Mouse (Mus musculus) lung, adult 2 months (tissue): Measurements from ENCODE around the gene Soat2. TPM values are rescaled to one million over a fixed set of nuclear protein-coding genes. Genes with fewer than 3 reads are reported as not detected.

ENCODE experiments used
- DNase-seq: peaks from one replicate; pipeline ENCODE4 v3.0.0; 2022
- H3K4me1 ChIP-seq: fragments of 200-500 bp; 2 replicates; pipeline ENCODE4 v1.6.1; 2011; ENCODE audit warnings: low read length; ENCODE audit not compliant: control insufficient read depth, insufficient read depth
- H3K4me3 ChIP-seq: fragments of 200-500 bp; replicated peaks from 2 replicates; pipeline ENCODE3; 2011; ENCODE audit warnings: low read depth, mild to moderate bottlenecking, control low read depth, low read length; ENCODE audit errors: extremely low read depth
- CTCF ChIP-seq: fragments of 200-500 bp; IDR thresholded peaks from 2 replicates; pipeline ENCODE4 v1.5.1; 2011; ENCODE audit warnings: mild to moderate bottlenecking, low read length, control low read depth; ENCODE audit not compliant: insufficient read depth
- POLR2A ChIP-seq: fragments of 200-500 bp; IDR thresholded peaks from 2 replicates; pipeline ENCODE4 v1.6.1; 2011; ENCODE audit warnings: low read depth, mild to moderate bottlenecking, control low read depth, low read length, borderline replicate concordance; ENCODE audit errors: extremely low read depth
- WGBS: fragments of 180-500 bp; shearing (Covaris S2); methylation state at CpG from one replicate; pipeline ENCODE4 v1.1.7; 2018; 5-methylcytosine and 5-hydroxymethylcytosine counted together
- polyA plus RNA-seq: library from polyadenylated mRNA; depleted of rRNA; stranded (reverse); fragments of >200 nt; gene quantifications from 2 replicates; pipeline ENCODE4 v1.2.3, GENCODE M21; 2012

The Soat2 gene
- polyA plus RNA-seq, 1 experiment: 1.2 TPM

DNA sequence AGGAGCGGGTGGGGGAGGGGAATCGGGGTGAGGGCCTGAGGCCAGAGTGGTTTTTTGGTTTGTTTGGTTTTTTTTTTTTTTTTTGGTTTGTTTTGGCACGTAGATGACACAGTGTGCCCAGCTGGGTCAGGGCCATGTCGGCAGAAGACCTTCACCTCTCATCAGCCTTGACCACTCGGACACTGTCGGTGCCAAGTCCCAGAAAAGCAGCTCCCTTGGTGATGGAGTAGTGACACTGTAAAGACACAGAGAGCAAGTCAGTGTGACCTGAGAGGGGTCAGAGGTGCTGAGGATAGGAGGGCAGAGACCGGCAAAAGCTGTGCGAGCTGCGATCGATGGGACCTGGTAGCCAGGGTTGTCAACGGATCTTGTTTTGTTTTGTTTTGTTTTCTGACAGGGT lies 35.9 kb downstream of the Soat2 start:
- TF ChIP-seq POLR2A (no peak), CTCF (no peak)
- DNase-seq: no peak
- 68% methylated on average over 11 of the region's 11 CpGs for WGBS
- Histone ChIP-seq H3K4me1 (no peaks in the 10 kb centered on the region), H3K4me3 (no peak overlapping the region)

DNA sequence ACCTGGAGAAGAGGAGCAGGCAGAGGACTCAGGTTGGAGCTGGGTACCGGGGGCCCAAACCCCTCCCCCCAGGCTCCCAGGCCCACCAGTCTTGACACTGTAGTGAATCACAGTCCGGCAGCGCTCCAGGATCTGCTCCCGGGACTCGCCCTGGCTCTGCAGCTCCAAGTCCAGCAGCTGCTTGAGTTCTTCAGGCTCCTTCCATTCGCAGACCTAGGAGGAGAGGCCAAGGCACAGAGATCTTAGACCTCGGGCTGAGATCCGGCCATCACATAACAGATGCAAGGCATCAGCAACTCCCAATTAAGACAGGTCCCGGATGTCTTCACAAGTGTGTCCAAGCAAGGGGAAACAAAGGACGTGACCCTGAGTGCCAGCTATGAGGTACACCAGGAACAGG lies 37.8 kb downstream of the Soat2 start:
- H3K4me3 ChIP-seq: no peak overlapping the region
- 64% methylated on average over 10 of the region's 10 CpGs for WGBS
- TF ChIP-seq CTCF (no peak), POLR2A (no peak)
- no peak for DNase-seq
- H3K4me1 ChIP-seq: no peaks in the 10 kb centered on the region; the same call in 1 of the 2 replicates

DNA sequence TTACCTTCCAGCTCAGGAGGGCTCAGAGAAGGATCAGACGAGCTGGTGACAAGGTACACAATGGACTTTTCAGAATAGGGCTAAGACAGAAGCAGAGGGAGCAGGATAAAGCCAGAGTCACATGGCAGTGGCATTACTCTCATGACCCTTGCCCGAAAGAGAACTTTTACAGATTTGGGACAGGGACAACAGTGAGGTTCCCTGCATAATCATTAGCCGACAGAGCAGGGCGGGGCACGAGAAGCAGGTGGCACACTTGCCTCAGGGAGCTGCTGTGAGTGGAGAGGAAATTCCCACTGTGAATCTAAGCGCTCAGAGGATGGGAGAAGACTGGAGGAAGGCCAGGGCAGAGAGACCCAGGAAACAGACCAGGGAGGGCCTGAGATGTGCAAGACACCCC lies 38.6 kb downstream of the Soat2 start:
- WGBS: 62% methylated on average over 6 of the region's 6 CpGs
- TF ChIP-seq POLR2A: no peak
- no peak for TF ChIP-seq CTCF
- H3K4me1 ChIP-seq: no peaks in the 10 kb centered on the region; the same call in 1 of the 2 replicates
- no peak overlapping the region for H3K4me3 ChIP-seq
- no peak for DNase-seq

DNA sequence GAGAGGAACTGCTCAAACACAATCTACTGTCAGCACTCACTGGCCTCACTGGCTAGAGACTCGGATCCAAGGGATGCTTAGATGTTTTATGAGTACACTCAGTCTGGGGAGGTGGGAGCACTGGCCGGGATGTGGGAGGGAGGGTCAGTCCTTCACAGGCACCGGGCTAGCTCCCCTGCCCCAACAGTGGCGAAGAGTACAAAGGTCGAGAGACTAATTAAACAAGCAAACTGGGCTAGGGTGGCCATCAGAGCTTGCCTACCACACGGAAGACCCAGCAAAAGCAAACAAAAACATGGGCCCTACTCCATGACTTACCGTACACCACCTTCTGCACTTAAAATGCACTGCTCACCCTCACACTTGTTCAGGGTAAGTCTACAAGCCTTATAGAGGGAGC lies 41.4 kb downstream of the Soat2 start:
- no peak for DNase-seq
- Histone ChIP-seq H3K4me1 (no peaks in the 10 kb centered on the region; the same call in 1 of the 2 replicates), H3K4me3 (no peak overlapping the region)
- TF ChIP-seq CTCF: no peak
- no peak for TF ChIP-seq POLR2A
- 58% methylated on average over 7 of the region's 7 CpGs for WGBS

DNA sequence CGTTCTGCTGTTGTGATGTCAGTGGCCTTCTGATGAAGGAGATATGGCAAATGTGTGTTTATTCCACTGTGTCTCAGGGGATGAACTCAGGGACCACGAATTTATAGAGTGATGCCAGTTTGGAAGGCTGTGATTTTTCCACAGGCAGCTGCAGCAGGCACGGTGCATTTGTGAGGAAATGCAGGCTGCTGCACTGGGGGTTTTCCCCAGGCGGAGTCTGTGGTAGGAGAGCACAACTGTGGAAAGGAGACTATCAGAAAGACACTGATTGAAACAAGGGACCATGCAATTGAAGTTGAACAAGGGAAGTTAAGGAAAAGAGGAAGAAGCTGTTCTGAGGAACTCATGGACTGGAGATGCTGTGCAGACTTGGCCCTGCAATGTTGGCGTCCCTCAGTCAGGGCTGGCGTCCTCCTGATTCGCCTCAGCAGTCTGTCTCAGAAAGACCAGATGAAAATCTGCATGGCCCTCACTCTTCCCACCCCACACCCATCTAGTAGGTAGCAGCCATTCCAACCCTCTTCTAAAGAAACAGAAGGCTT lies 42.0 kb downstream of the Soat2 start:
- 53% methylated on average over 7 of the region's 7 CpGs for WGBS
- Histone ChIP-seq H3K4me3 (no peak overlapping the region), H3K4me1 (no peaks in the 10 kb centered on the region; the same call in 1 of the 2 replicates)
- TF ChIP-seq POLR2A: no peak
- no peak for TF ChIP-seq CTCF
- DNase-seq: no peak

DNA sequence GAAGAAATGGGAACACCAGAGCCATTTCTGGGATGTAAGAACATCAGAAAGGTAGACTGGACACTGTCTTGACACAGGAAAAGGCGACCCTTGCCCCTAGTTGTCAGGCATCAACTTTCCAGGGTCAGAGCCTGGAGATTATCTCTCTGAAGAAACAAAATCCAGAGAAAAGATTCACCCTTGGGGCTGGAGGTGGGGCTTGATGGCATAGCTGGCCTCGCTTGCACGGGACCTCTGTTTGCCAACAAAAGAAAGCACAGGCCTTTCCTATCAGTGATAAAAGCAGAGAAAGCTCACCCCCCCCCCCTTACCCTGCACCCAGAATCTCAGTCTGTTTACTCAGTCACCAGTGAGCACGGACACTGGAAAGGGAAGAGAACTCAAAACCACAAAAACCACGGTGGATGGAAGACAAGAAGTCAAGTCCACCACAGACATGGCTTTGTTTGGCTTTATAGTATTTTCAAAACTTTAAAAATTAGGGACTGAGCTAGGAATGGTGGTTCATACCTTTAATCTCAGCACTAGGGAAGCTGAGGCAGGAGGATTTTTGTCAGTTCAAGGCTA lies 42.6 kb downstream of the Soat2 start:
- Histone ChIP-seq H3K4me1 (no peaks in the 10 kb centered on the region; the same call in 1 of the 2 replicates), H3K4me3 (no peak overlapping the region)
- WGBS: 48% methylated on average over 5 of the region's 5 CpGs
- no peak for TF ChIP-seq POLR2A
- TF ChIP-seq CTCF: no peak
- DNase-seq: no peak

DNA sequence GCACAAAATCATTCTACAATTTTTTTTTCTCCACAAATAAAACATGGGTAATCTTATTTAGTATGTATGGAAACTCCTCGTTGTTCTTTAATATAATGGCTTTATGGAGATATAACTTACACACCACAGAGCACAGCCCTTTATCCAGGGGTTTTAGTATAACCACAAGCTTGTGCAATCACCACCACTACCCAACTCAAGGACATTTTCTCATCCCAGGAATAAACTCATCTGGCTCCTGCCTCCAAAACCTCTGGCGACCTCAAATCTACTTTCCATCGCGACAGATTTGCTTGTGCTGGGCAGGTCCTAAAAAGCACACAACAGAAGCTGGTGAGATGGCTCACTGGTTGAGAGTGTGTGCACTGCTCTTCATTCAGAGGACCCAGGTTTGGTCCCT lies 43.3 kb downstream of the Soat2 start:
- no peak for DNase-seq
- Histone ChIP-seq H3K4me1 (no peaks in the 10 kb centered on the region; the same call in 1 of the 2 replicates), H3K4me3 (no peak overlapping the region)
- 67% methylated on average over 4 of the region's 4 CpGs for WGBS
- no peak for TF ChIP-seq POLR2A
- no peak for TF ChIP-seq CTCF

DNA sequence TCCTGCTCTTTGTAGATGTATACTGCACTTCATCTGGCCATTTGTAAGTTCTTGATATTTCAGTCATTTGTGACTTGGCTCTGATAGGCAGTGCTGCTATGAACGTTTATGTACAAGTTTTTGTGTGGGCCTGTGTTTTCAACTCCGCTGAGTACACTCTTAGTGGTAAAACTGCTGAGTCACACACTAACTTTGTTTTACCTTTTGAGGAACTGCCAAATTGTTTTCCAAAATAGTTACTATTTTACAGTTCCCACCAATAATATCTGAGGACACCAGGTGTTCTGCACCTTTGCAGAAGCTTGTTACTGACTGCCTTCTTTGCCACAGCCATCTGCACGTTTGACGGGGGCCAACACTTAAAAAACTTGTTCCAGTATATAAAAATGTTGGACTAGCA lies 44.1 kb downstream of the Soat2 start:
- DNase-seq: no peak

DNA sequence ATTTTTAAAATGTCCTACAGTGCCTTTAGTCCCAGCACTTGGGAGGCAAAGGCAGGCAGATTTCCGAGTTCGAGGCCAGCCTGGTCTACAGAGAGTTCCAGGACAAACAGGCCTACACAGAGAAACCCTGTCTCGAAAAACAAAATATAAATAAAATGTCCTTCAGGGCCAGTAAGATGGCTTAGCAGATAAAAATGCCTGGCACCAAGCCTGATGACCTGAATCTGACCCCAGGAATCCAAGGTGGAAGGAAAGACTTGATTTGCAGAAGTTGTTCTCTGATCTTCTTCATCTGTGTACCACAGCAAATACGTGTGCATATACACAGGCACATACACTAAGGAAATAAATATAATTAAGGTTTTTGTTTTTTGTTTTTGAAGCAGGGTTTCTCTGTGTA lies 45.0 kb downstream of the Soat2 start:
- peaks cover 3% of the 10 kb centered on the region; the same call in 1 of the 2 replicates for H3K4me1 ChIP-seq
- no peak for TF ChIP-seq POLR2A
- TF ChIP-seq CTCF: no peak
- 42% methylated on average over 4 of the region's 4 CpGs for WGBS
- DNase-seq: no peak
- H3K4me3 ChIP-seq: no peak overlapping the region

More for the DNA sequence above, 44.1 kb downstream of the Soat2 start:
- WGBS: 58% methylated on average over 4 of the region's 4 CpGs
- Histone ChIP-seq H3K4me3 (no peak overlapping the region), H3K4me1 (peaks cover 3% of the 10 kb centered on the region; the same call in 1 of the 2 replicates)
- TF ChIP-seq POLR2A (no peak), CTCF (no peak)

DNA sequence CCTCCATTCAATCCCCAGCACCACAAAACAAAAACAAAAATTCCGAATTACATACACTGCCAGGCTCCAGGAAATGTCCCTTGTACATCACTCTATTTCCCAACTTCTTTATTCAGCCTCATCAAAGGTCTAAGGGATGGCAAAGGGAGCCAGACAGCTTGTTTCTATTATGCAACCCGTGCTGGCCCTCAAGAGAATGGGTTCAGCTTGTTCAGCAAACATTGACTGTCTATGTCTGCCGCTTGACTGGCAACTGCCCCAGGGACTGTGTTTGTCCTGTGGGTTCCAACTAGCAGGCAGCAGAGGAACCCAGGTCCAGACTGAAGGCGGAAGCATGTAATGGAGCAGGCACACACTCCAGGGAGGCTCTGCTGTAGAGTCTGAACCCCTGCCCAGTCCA lies 48.5 kb downstream of the Soat2 start:
- H3K4me3 ChIP-seq: no peak overlapping the region
- DNase-seq: no peak
- 58% methylated on average over 4 of the region's 4 CpGs for WGBS
- peaks cover 6% of the 10 kb centered on the region; the same call in 1 of the 2 replicates for H3K4me1 ChIP-seq
- TF ChIP-seq POLR2A (no peak), CTCF (no peak)

DNA sequence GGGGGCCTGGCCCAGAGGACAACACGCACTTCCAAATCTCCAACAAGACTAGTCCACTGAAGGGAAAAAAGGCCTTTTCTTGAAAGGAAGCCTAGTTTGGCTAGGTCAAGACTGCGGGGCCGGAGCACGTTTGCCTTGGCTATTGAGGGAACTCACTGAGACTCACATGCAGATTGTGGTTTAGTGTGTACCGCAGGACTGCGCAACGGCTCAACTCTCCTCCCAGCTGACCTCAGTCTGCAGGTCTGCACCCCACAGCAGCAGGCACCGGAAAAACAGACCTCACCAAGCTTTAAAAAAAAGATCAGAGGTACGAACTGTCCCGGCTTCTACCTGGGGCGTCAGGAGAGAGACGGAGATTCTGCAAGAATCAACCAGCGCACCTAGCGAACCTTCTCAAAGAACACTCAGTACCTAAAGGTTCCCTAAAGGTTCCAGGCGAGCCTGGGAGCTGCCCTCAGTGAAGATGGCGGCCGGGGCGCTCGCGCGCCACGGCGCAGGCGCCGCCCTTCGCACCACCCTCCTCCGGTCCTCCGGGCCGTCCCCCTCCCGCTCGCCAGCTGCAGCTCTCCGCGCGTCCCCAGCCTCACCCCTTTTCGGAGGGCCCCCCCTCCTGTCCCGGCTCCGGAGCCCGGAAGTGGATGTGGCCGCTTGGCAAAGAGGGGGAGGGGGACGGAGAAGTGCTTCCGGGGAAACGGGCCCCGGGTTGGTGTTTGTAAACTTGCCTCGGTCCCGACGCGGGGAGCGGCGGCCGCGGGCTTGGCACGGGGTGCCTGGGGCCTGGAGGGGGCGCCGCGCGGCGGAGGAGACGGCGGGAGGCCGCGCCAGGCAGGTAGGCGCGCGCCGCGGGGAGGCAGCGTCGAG lies 52.9 kb downstream of the Soat2 start, which contains the start of gene Zfp740:
Gene Zfp740 (plus strand): TSS at position 279 of the 864 bp plus-strand sequence.
- TF ChIP-seq CTCF (no peak), POLR2A (peak; percentile 53; the same call in 1 of the 2 replicates)
- Histone ChIP-seq H3K4me3 (peak within 1 kb of the TSS; percentile 86), H3K4me1 (peaks cover 29% of the 10 kb centered on the region)
- peak; percentile 90 for DNase-seq
- WGBS: under 1% methylated on average over 62 of the region's 68 CpGs
